Mouse (Mus musculus) embryonic facial prominence, embryonic 14.5 days (tissue): ENCODE measurements at regions not wholly inside any gene's neighbourhood (a gene's known extent, or its start where the extent isn't known, plus 50 kb on each side); places are given as distances from the start of the nearest gene placed in this dataset.

Source experiments
- ATAC-seq: fragments of 200-750 bp; cut with Nextera tagmentation; 2 replicates; pipeline ENCODE4 v1.8.0; 2017; ENCODE audit warnings: low read depth, moderate number of reproducible peaks, moderate TSS enrichment
- DNase-seq: peaks from one replicate; pipeline ENCODE4 v3.0.0-alpha.2; 2015; ENCODE audit warnings: low spot score
- H3K27ac ChIP-seq: fragments of 300-500 bp; sonication (generic); replicated peaks from 2 replicates; pipeline ENCODE4 v1.5.1; 2014; ENCODE audit warnings: low read depth, mild to moderate bottlenecking, low read length, moderate library complexity
- H3K27me3 ChIP-seq: fragments of 300-500 bp; sonication (generic); replicated peaks from 2 replicates; pipeline ENCODE4 v1.6.1; 2014; ENCODE audit warnings: low read length; ENCODE audit not compliant: control insufficient read depth, insufficient read depth
- H3K36me3 ChIP-seq: fragments of 300-500 bp; sonication (generic); 2 replicates; pipeline ENCODE4 v1.6.1; 2014; ENCODE audit warnings: low read length, mixed read lengths; ENCODE audit not compliant: control insufficient read depth, insufficient read depth
- H3K4me1 ChIP-seq: fragments of 300-500 bp; sonication (generic); 2 replicates; pipeline ENCODE4 v1.6.1; 2014; ENCODE audit warnings: antibody characterized with exemption, low read length; ENCODE audit not compliant: control insufficient read depth, insufficient read depth
- H3K4me2 ChIP-seq: fragments of 300-500 bp; sonication (generic); 2 replicates; pipeline ENCODE4 v1.6.1; 2014; ENCODE audit warnings: low read depth, mild to moderate bottlenecking, low read length, moderate library complexity, mixed read lengths
- H3K4me3 ChIP-seq: fragments of 300-500 bp; sonication (generic); 2 replicates; pipeline ENCODE4 v1.5.1; 2014; ENCODE audit warnings: low read depth, mild to moderate bottlenecking, low read length
- H3K9ac ChIP-seq: fragments of 300-500 bp; sonication (generic); 2 replicates; pipeline ENCODE4 v1.6.1; 2014; ENCODE audit warnings: low read depth, mild to moderate bottlenecking, low read length, moderate library complexity, mixed read lengths
- H3K9me3 ChIP-seq: fragments of 300-500 bp; sonication (generic); 2 replicates; pipeline ENCODE4 v1.6.1; 2016; ENCODE audit warnings: low read length; ENCODE audit not compliant: control insufficient read depth
- WGBS: fragments of 180-500 bp; shearing (Covaris S2); extraction: QIAGEN DNeasy Blood & Tissue Kit; methylation state at CpG from one replicate; pipeline ENCODE4 v1.1.7; 2014; 5-methylcytosine and 5-hydroxymethylcytosine counted together

GRCm38 (mm10) chr13:102504157-102504947, 189.0 kb upstream of the Cd180 start:
- H3K4me1 ChIP-seq = no peaks in the 10 kb centered on the region; the same call in 1 of the 2 replicates
- H3K36me3 ChIP-seq = no peaks in the 10 kb centered on the region
- no peak overlapping the region for H3K4me2 ChIP-seq
- DNase-seq = peak; percentile 65
- 22% methylated on average over 10 of the region's 10 CpGs for WGBS
- no peak overlapping the region for H3K4me3 ChIP-seq
- ATAC-seq = peak; percentile 78; the same call in 1 of the 2 replicates
- no peak overlapping the region for H3K27ac ChIP-seq
- no peaks in the 10 kb centered on the region for H3K9me3 ChIP-seq
- H3K27me3 ChIP-seq = no peaks in the 10 kb centered on the region
- no peak overlapping the region for H3K9ac ChIP-seq

- H3K27ac ChIP-seq = no peak overlapping the region
- H3K4me3 ChIP-seq = no peak overlapping the region
- WGBS = 67% methylated on average over 1 of the region's 1 CpGs
- no peaks in the 10 kb centered on the region for H3K9me3 ChIP-seq
- ATAC-seq (no peak), DNase-seq (no peak)
- H3K36me3 ChIP-seq = no peaks in the 10 kb centered on the region
- H3K4me1 ChIP-seq = peaks cover 5% of the 10 kb centered on the region; the same call in 1 of the 2 replicates
- no peaks in the 10 kb centered on the region for H3K27me3 ChIP-seq
- H3K4me2 ChIP-seq = no peak overlapping the region
- H3K9ac ChIP-seq = no peak overlapping the region
Observed at GRCm38 (mm10) chr13:102507226-102507625, 186.1 kb upstream of the Cd180 start.

GRCm38 (mm10) chr13:102507916-102508315, 185.4 kb upstream of the Cd180 start:
- H3K9ac ChIP-seq = no peak overlapping the region
- no peak overlapping the region for H3K4me2 ChIP-seq
- no peak for ATAC-seq
- H3K27ac ChIP-seq = no peak overlapping the region
- H3K4me3 ChIP-seq = no peak overlapping the region
- no peaks in the 10 kb centered on the region for H3K9me3 ChIP-seq
- no peaks in the 10 kb centered on the region for H3K27me3 ChIP-seq
- no peaks in the 10 kb centered on the region for H3K36me3 ChIP-seq
- DNase-seq = no peak
- peaks cover 5% of the 10 kb centered on the region; the same call in 1 of the 2 replicates for H3K4me1 ChIP-seq

- DNase-seq (peak; percentile 58), ATAC-seq (0 out of 2 replicates have a peak, but pooled peaks have one; percentile 12)
- no peaks in the 10 kb centered on the region for H3K36me3 ChIP-seq
- no peak overlapping the region for H3K4me2 ChIP-seq
- H3K27me3 ChIP-seq = no peaks in the 10 kb centered on the region
- H3K27ac ChIP-seq = no peak overlapping the region
- H3K4me1 ChIP-seq = peaks cover 5% of the 10 kb centered on the region; the same call in 1 of the 2 replicates
- no peaks in the 10 kb centered on the region for H3K9me3 ChIP-seq
- H3K4me3 ChIP-seq = no peak overlapping the region
- no peak overlapping the region for H3K9ac ChIP-seq
- WGBS = 34% methylated on average over 1 of the region's 1 CpGs
Observed at GRCm38 (mm10) chr13:102510733-102511279, 182.6 kb upstream of the Cd180 start.

GRCm38 (mm10) chr13:102518169-102518882, 175.0 kb upstream of the Cd180 start:
- no peaks in the 10 kb centered on the region for H3K27me3 ChIP-seq
- DNase-seq (no peak), ATAC-seq (no peak)
- H3K27ac ChIP-seq = no peak overlapping the region
- H3K4me1 ChIP-seq = no peaks in the 10 kb centered on the region
- 86% methylated on average over 5 of the region's 5 CpGs for WGBS
- no peak overlapping the region for H3K4me2 ChIP-seq
- no peaks in the 10 kb centered on the region for H3K36me3 ChIP-seq
- no peak overlapping the region for H3K9ac ChIP-seq
- H3K9me3 ChIP-seq = no peaks in the 10 kb centered on the region
- H3K4me3 ChIP-seq = no peak overlapping the region

GRCm38 (mm10) chr13:102521427-102521826, 171.9 kb upstream of the Cd180 start:
- H3K4me1 ChIP-seq = no peaks in the 10 kb centered on the region
- H3K4me2 ChIP-seq = no peak overlapping the region
- ATAC-seq (no peak), DNase-seq (peak; percentile 14)
- WGBS = 29% methylated on average over 1 of the region's 1 CpGs
- no peak overlapping the region for H3K4me3 ChIP-seq
- H3K36me3 ChIP-seq = no peaks in the 10 kb centered on the region
- H3K27me3 ChIP-seq = no peaks in the 10 kb centered on the region
- no peaks in the 10 kb centered on the region for H3K9me3 ChIP-seq
- H3K27ac ChIP-seq = no peak overlapping the region
- no peak overlapping the region for H3K9ac ChIP-seq

GRCm38 (mm10) chr13:102522080-102522479, 171.3 kb upstream of the Cd180 start:
- ATAC-seq (no peak), DNase-seq (no peak)
- Histone ChIP-seq H3K4me2 (no peak overlapping the region), H3K4me3 (no peak overlapping the region), H3K27ac (no peak overlapping the region), H3K9me3 (no peaks in the 10 kb centered on the region), H3K4me1 (no peaks in the 10 kb centered on the region), H3K27me3 (no peaks in the 10 kb centered on the region), H3K9ac (no peak overlapping the region), H3K36me3 (no peaks in the 10 kb centered on the region)
- WGBS = 96% methylated on average over 1 of the region's 1 CpGs

GRCm38 (mm10) chr13:102526621-102527140, 166.7 kb upstream of the Cd180 start:
- 64% methylated on average over 11 of the region's 11 CpGs for WGBS
- no peak for DNase-seq
- no peak overlapping the region for H3K9ac ChIP-seq
- no peaks in the 10 kb centered on the region for H3K9me3 ChIP-seq
- no peaks in the 10 kb centered on the region for H3K4me1 ChIP-seq
- no peak overlapping the region for H3K4me3 ChIP-seq
- H3K4me2 ChIP-seq = no peak overlapping the region
- no peak for ATAC-seq
- H3K27ac ChIP-seq = no peak overlapping the region
- H3K27me3 ChIP-seq = no peaks in the 10 kb centered on the region
- H3K36me3 ChIP-seq = no peaks in the 10 kb centered on the region
